Mouse (Mus musculus) liver, postnatal 0 days (tissue): Measurements from ENCODE around the gene Pgls. TPM values are rescaled to one million over a fixed set of nuclear protein-coding genes. Genes with fewer than 3 reads are reported as not detected.

Experiments
- ATAC-seq: fragments of 200-750 bp; cut with Nextera tagmentation; 2 replicates; pipeline ENCODE4 v1.8.0; 2017; ENCODE audit warnings: mild to moderate bottlenecking, moderate library complexity
- DNase-seq: peaks from one replicate; pipeline ENCODE4 v3.0.0-alpha.2; 2016
- H3K27ac ChIP-seq: fragments of 300-500 bp; sonication (generic); 2 replicates; pipeline ENCODE4 v1.5.1; 2014; ENCODE audit warnings: antibody characterized with exemption, moderate library complexity, mild to moderate bottlenecking, low read depth
- H3K27me3 ChIP-seq: fragments of 300-500 bp; sonication (generic); 2 replicates; pipeline ENCODE4 v1.6.1; 2014; ENCODE audit warnings: low read length, control low read depth, mixed read lengths; ENCODE audit not compliant: insufficient read depth
- H3K36me3 ChIP-seq: fragments of 300-500 bp; sonication (generic); replicated peaks from 2 replicates; pipeline ENCODE4 v1.6.1; 2014; ENCODE audit warnings: mild to moderate bottlenecking, control low read depth, low read length, moderate library complexity, mixed read lengths; ENCODE audit not compliant: insufficient read depth
- H3K4me1 ChIP-seq: fragments of 300-500 bp; sonication (generic); 2 replicates; pipeline ENCODE4 v1.6.1; 2014; ENCODE audit warnings: antibody characterized with exemption, mild to moderate bottlenecking, control low read depth; ENCODE audit not compliant: insufficient read depth
- H3K4me2 ChIP-seq: fragments of 300-500 bp; sonication (generic); 2 replicates; pipeline ENCODE4 v1.6.1; 2014; ENCODE audit warnings: low read depth, mild to moderate bottlenecking, low read length, moderate library complexity, mixed read lengths
- H3K4me3 ChIP-seq: fragments of 300-500 bp; sonication (generic); 2 replicates; pipeline ENCODE4 v1.5.1; 2014; ENCODE audit warnings: low read depth, low read length
- H3K9ac ChIP-seq: fragments of 300-500 bp; sonication (generic); replicated peaks from 2 replicates; pipeline ENCODE4 v1.6.1; 2014; ENCODE audit warnings: mild to moderate bottlenecking, moderate library complexity
- H3K9me3 ChIP-seq: fragments of 300-500 bp; sonication (generic); 2 replicates; pipeline ENCODE4 v1.6.1; 2016; ENCODE audit warnings: mild to moderate bottlenecking, control low read depth, low read length, mixed read lengths
- CTCF ChIP-seq: sonication (generic); IDR thresholded peaks from 2 replicates; pipeline ENCODE4 v1.5.1; 2016; ENCODE audit warnings: antibody characterized with exemption, low read depth
- EP300 ChIP-seq: IDR thresholded peaks from 2 replicates; pipeline ENCODE4 v1.6.1; 2016; ENCODE audit warnings: antibody characterized with exemption, low read depth, mild to moderate bottlenecking
- WGBS: fragments of 180-500 bp; shearing (Covaris S2); extraction: QIAGEN DNeasy Blood & Tissue Kit; methylation state at CpG from one replicate; pipeline ENCODE4 v1.1.7; 2014; ENCODE audit not compliant: insufficient replicate concordance; 5-methylcytosine and 5-hydroxymethylcytosine counted together
- polyA plus RNA-seq: library from polyadenylated mRNA; unstranded; fragments of >200 nt; fragmentation: Nextera tagmentation; extraction: Ambion mirVana; gene quantifications from 2 replicates; pipeline ENCODE4 v1.2.1, GENCODE M21; 2015

Pgls gene
- polyA plus RNA-seq, 1 experiment from 2014 or later = 153 TPM

DNA sequence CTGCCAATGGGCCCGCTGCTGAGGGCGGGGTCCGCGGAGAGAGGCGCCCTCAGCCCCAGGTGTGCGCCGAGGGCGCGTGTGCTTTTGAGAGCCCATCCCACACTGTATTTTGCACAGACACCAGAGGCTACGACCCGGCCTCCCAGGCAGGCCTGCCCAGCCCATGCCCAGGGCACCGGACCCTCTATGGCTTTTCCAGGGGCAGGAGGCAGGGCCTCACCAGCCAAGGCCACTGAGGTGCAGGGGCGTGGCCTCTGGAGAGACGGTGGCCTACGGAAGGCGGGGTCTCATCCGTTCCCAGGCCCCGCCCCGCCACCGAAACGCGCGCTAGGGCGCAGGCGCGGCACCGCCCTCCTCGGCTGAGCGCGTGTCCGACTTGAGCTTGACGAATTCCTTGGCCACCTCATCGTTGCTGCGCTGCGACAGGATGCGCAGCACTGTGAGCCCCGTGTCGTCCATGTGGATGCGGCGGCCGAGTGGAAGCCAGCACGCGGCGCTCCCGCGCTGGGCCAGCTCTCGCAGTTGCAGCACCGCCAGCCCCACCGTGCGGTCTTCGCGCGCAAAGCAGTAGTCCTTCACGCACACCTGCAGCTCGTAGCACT, 37.2 kb downstream of the Pgls start:
- TF ChIP-seq CTCF (peak; percentile 55), EP300 (no peak)
- Histone ChIP-seq H3K4me1 (peaks cover 30% of the 10 kb centered on the region), H3K4me3 (peak overlapping the region; percentile 51), H3K9me3 (no peaks in the 10 kb centered on the region), H3K9ac (peak overlapping the region; percentile 59), H3K27me3 (peaks cover 28% of the 10 kb centered on the region), H3K4me2 (peak overlapping the region; percentile 87), H3K27ac (peak overlapping the region; percentile 53; the same call in 1 of the 2 replicates), H3K36me3 (peaks cover 7% of the 10 kb centered on the region)
- peak; percentile 84 for ATAC-seq
- peak; percentile 90 for DNase-seq
- under 1% methylated on average over 52 of the region's 55 CpGs for WGBS

DNA sequence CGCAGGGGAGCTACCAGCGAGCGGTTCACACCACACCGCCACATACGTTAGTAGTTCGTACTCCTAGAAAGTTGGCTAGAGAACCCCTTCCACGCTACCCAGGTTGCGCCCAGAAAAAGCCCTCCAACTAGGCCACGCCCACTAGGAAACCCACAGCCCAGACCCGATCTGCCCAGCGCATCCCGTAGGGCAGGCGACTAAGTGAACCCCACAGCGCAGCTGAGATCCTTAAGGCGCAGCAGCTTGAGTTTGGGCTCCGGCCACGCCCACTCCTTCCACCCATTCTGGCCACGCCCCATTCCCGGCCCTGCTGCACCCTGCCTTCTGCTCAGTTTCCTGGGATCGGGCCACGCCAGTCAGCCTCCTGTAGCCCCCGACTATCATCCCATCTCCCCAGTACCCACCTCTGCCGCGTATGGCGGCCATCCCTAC, 37.8 kb downstream of the Pgls start:
- Histone ChIP-seq H3K9me3 (no peaks in the 10 kb centered on the region), H3K4me1 (peaks cover 30% of the 10 kb centered on the region), H3K4me2 (peak overlapping the region; percentile 87), H3K27me3 (peaks cover 32% of the 10 kb centered on the region), H3K4me3 (peak overlapping the region; percentile 51), H3K27ac (peak overlapping the region; percentile 35; the same call in 1 of the 2 replicates), H3K9ac (no peak overlapping the region), H3K36me3 (peaks cover 2% of the 10 kb centered on the region)
- ATAC-seq = peak; percentile 12
- no peak for TF ChIP-seq CTCF
- TF ChIP-seq EP300 = no peak
- 5% methylated on average over 25 of the region's 25 CpGs for WGBS
- peak; percentile 56 for DNase-seq

DNA sequence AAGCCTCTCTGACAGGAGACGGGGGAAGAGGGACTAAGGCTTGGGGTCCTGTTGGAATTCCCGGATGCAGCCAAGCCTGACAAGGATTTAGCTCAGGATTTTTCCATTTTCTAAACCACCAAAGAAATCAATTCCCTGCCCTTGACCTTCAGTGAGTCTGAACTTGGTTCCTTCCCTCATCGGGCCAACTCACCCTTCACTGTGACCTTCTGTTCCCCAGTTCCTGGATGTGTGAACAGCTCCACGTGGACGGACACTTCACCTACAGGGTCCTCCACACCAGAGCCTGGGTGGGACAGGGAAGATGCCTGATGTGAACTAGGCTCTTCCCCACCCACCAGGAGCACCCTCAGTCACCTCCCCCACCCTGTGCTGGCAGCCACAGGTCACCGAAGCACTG, 38.8 kb downstream of the Pgls start:
- Histone ChIP-seq H3K9me3 (no peaks in the 10 kb centered on the region), H3K4me3 (no peak overlapping the region), H3K4me1 (peaks cover 30% of the 10 kb centered on the region), H3K9ac (no peak overlapping the region), H3K27ac (no peak overlapping the region), H3K4me2 (no peak overlapping the region), H3K27me3 (peaks cover 35% of the 10 kb centered on the region), H3K36me3 (no peaks in the 10 kb centered on the region; the same call in none of the 2 replicates)
- no peak for TF ChIP-seq CTCF
- no peak for TF ChIP-seq EP300
- ATAC-seq = no peak
- no peak for DNase-seq
- 66% methylated on average over 6 of the region's 6 CpGs for WGBS

DNA sequence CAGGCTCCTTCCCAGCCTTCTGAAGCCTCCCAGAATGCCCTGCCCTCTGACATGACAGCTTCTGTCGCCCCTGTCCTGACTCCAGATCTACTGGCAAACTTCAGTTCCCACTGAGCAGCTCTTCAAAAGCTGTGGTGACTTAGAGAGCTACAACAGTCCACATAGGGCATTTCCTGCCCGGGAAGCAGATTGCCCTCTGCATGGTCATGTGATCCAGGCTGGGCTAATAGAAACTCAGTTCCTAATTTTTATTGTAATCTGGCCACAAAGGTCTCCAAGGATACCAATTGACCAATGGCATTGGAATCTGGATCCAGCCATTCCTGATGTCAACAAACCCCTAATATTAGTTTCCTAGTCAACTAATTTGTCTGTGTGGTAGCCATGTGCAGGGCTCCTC, 39.9 kb downstream of the Pgls start:
- DNase-seq (no peak), ATAC-seq (no peak)
- Histone ChIP-seq H3K9ac (no peak overlapping the region), H3K4me1 (peaks cover 30% of the 10 kb centered on the region), H3K36me3 (no peaks in the 10 kb centered on the region; the same call in 1 of the 2 replicates), H3K4me2 (no peak overlapping the region), H3K4me3 (no peak overlapping the region), H3K27me3 (peaks cover 35% of the 10 kb centered on the region), H3K9me3 (no peaks in the 10 kb centered on the region), H3K27ac (no peak overlapping the region)
- no peak for TF ChIP-seq EP300
- TF ChIP-seq CTCF = no peak
- 36% methylated on average over 2 of the region's 2 CpGs for WGBS

DNA sequence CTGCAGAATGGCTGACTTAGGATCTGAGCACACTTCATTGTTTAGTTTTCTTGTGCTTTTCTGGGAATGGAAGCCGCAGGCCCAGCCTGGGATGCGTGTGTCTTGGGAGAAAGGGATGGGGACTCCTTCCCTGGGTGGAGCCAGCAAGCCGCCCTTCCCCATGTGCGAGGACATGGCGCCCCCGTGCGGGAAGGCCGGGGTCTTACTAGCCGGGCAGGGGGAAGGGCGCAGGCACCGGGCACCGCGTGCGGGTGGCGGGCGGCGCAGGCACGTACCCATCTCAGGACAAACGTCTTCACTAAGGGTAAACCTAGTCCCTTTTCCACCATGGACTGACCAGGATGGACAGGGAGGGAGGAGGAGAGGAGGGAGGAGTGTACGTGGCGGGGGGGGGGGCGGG, 41.2 kb downstream of the Pgls start:
- 5% methylated on average over 19 of the region's 22 CpGs for WGBS
- Histone ChIP-seq H3K36me3 (no peaks in the 10 kb centered on the region), H3K27ac (no peak overlapping the region), H3K27me3 (peaks cover 35% of the 10 kb centered on the region), H3K4me2 (peak overlapping the region; percentile 26), H3K4me1 (peaks cover 22% of the 10 kb centered on the region), H3K4me3 (no peak overlapping the region), H3K9me3 (no peaks in the 10 kb centered on the region), H3K9ac (no peak overlapping the region)
- DNase-seq (peak; percentile 78), ATAC-seq (no peak)
- peak; percentile 80 for TF ChIP-seq CTCF
- TF ChIP-seq EP300 = no peak

DNA sequence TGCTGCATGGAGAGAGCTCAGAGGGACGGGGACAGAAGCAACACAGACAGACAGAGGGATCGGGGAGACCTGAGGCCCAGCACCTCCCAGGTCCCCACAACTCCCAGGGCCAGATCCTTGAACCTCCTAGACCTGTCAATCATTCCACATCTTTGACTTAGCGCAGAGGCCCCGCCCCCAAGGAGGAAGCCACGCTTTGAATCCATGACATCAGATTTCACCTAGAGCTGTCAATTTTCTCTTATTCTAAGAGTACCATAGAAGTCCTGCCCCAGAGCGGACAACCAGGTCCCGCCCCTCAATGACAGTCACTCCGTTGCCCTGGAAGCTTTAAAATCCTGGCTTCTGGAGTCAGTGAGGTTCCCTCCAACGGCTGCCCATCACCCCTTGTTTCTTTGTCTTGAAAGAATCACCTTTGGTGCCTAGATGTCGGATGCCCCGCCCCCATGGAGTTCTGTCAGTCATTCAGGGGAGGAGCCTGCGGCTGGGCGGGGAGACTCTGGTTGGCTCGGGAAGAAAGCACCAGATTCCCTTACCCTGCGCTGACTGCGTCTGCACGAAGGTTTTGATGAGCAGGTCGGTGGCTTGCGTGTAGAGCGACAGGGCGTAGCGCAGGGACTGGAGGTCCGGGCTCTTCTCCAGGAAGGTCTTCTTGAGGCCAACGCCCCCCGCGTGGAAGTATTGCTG, 42.1 kb downstream of the Pgls start:
- WGBS = 4% methylated on average over 26 of the region's 26 CpGs
- TF ChIP-seq CTCF = no peak
- TF ChIP-seq EP300 = no peak
- peak overlapping the region; percentile 28 for H3K4me2 ChIP-seq

More for the DNA sequence above, 42.1 kb downstream of the Pgls start:
- ATAC-seq (no peak), DNase-seq (peak; percentile 70)
- H3K9ac ChIP-seq = no peak overlapping the region
- H3K4me1 ChIP-seq = peaks cover 12% of the 10 kb centered on the region
- peaks cover 35% of the 10 kb centered on the region for H3K27me3 ChIP-seq
- 0 out of 2 replicates have a peak overlapping the region, but pooled peaks have one; percentile 5 for H3K4me3 ChIP-seq
- no peak overlapping the region for H3K27ac ChIP-seq
- no peaks in the 10 kb centered on the region for H3K9me3 ChIP-seq
- H3K36me3 ChIP-seq = no peaks in the 10 kb centered on the region
